Mouse (Mus musculus) hindbrain, embryonic 16.5 days (tissue): ENCODE data around the gene Psmd1. TPM values are rescaled to one million over a fixed set of nuclear protein-coding genes. Genes with fewer than 3 reads are reported as not detected.

Experiments
- ATAC-seq: fragments of 200-750 bp; cut with Nextera tagmentation; 2 replicates; pipeline ENCODE4 v1.8.0; 2017; ENCODE audit warnings: moderate TSS enrichment, moderate library complexity
- H3K27ac ChIP-seq: fragments of 300-500 bp; sonication (generic); 2 replicates; pipeline ENCODE4 v1.5.1; 2014; ENCODE audit warnings: low read depth, mild to moderate bottlenecking, control low read depth, low read length, moderate library complexity
- H3K27me3 ChIP-seq: fragments of 300-500 bp; sonication (generic); replicated peaks from 2 replicates; pipeline ENCODE4 v1.6.1; 2014; ENCODE audit warnings: low read length; ENCODE audit not compliant: control insufficient read depth, insufficient read depth
- H3K36me3 ChIP-seq: fragments of 300-500 bp; sonication (generic); 2 replicates; pipeline ENCODE4 v1.6.1; 2014; ENCODE audit warnings: mild to moderate bottlenecking, low read length, moderate library complexity, mixed read lengths; ENCODE audit not compliant: control insufficient read depth, insufficient read depth
- H3K4me1 ChIP-seq: fragments of 300-500 bp; sonication (generic); 2 replicates; pipeline ENCODE4 v1.6.1; 2014; ENCODE audit warnings: low read depth, low read length; ENCODE audit not compliant: control insufficient read depth, insufficient read depth
- H3K4me2 ChIP-seq: fragments of 300-500 bp; sonication (generic); 2 replicates; pipeline ENCODE4 v1.6.1; 2014; ENCODE audit warnings: mild to moderate bottlenecking, low read length, control low read depth, moderate library complexity
- H3K4me3 ChIP-seq: fragments of 300-500 bp; sonication (generic); 2 replicates; pipeline ENCODE4 v1.5.1; 2014; ENCODE audit warnings: mild to moderate bottlenecking, low read length, control low read depth, moderate library complexity
- H3K9ac ChIP-seq: fragments of 300-500 bp; sonication (generic); 2 replicates; pipeline ENCODE4 v1.6.1; 2014; ENCODE audit warnings: low read depth, mild to moderate bottlenecking, control low read depth, low read length, moderate library complexity
- H3K9me3 ChIP-seq: fragments of 300-500 bp; sonication (generic); 2 replicates; pipeline ENCODE4 v1.6.1; 2014; ENCODE audit warnings: mild to moderate bottlenecking, low read length, moderate library complexity; ENCODE audit not compliant: control insufficient read depth
- WGBS: fragments of 180-500 bp; shearing (Covaris S2); extraction: QIAGEN DNeasy Blood & Tissue Kit; methylation state at CpG from one replicate; pipeline ENCODE4 v1.1.7; 2014; 5-methylcytosine and 5-hydroxymethylcytosine counted together
- polyA plus RNA-seq: library from polyadenylated mRNA; unstranded; fragments of >200 nt; fragmentation: Nextera tagmentation; extraction: Ambion mirVana; gene quantifications from 2 replicates; pipeline ENCODE4 v1.2.1, GENCODE M21; 2015

Gene Psmd1
- polyA plus RNA-seq, 1 experiment from 2014 or later = 193 TPM

DNA sequence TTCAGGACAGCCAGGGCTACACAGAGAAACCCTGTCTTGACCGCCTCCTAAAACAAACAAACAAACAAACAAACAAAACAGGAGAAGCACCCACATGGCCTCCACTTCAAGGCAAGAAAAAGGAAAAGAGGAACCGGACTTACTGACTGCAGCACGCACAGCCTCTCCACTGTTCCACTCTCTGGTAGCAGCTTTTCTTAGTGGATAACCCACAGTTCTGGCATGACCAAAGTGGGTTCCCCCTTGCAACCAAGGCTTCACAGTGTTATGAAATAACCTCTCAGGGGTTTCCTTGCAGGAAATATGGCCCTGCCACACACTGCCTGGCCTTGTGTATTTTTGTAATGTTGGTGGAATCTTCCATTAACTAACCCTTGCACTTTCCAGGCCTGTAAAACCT lies 23.4 kb upstream of the Psmd1 start:
- Histone ChIP-seq H3K4me2 (no peak overlapping the region), H3K4me1 (no peaks in the 10 kb centered on the region), H3K27me3 (peaks cover 8% of the 10 kb centered on the region), H3K9me3 (peaks cover 6% of the 10 kb centered on the region), H3K9ac (no peak overlapping the region), H3K36me3 (no peaks in the 10 kb centered on the region), H3K4me3 (no peak overlapping the region), H3K27ac (no peak overlapping the region)
- WGBS = 98% methylated on average over 3 of the region's 3 CpGs
- no peak for ATAC-seq

DNA sequence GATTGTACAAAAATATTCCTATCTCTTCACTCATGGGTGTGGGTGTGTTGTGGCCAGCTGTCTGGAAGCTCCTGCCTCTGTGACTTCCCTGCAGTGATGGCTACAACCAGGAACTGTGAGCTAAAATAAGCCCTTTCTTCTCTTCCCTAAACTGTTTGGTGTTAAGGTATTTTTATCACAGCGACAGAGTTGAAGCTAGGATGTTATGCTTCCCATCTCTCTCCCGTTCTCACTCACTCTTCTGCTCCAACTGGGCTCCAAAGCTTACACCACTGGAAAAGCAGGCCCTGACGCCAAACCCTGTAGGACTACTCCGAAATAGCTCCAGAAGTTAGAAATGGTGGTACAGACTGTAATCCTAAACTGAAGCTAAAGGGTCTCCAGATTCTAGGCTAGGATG lies 19.1 kb upstream of the Psmd1 start:
- ATAC-seq = no peak
- H3K27me3 ChIP-seq = peaks cover 17% of the 10 kb centered on the region
- H3K4me2 ChIP-seq = peak overlapping the region; percentile 92; the same call in 1 of the 2 replicates

DNA sequence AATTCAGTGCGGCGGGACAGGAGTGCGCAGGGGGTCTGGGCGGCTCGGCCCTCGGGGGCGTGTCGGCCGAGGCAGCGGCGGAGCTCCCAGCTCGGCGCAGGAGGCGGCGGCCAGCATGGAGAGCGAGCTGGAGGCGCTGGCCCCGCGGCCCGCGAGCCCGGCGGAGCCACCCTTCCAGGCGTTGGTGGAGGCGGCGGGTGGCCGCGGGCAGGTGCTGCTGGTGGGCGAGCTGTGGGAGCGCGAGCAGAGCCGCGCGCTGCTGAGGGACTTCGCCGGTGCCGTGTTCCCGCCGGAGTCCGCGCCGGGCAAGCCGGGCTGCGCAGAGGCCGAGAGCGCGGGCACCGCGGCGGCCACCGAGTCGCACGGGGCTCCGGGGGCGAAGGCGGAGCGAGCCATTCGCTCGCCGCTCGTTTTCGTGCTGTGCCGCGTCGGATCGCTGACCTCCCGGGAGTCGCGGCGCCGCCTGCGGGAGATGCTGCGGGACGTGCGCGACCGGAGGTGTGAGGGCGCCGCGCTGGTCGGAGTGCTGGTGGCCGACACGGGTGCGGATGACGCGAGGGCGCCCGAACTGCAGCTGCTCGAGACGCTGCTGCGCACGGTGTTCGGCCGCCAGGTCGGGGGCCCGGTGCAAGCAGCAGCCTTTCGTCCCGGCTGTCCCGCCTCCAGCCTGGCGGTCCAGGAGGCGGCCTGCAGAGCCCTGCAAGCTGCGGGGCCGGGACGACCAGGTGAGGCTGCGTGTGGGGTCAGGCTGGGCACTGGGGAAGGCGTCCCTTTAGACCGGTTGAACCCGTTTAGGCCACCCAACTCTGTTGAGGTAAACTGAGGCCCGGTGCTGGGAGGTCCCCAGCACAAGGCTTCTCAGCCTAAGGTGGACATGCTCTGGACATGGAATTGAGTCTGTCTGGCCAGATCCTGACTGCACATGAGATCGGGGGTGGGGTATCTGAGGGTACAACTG lies 18.1 kb upstream of the Psmd1 start, which contains the start of gene 2810459M11Rik:
Gene 2810459M11Rik (plus strand): TSS at position 16 of the 958 bp plus-strand sequence.
- H3K4me2 ChIP-seq = peak within 1 kb of the TSS; percentile 92
- H3K9ac ChIP-seq = peak within 1 kb of the TSS; percentile 82
- H3K4me1 ChIP-seq = peaks cover 7% of the 10 kb centered on the region
- H3K9me3 ChIP-seq = peaks cover 6% of the 10 kb centered on the region
- ATAC-seq = peak; percentile 83
- H3K36me3 ChIP-seq = no peaks in the 10 kb centered on the region
- whole genome bisulfite sequencing = under 1% methylated on average over 67 of the region's 110 CpGs
- H3K27me3 ChIP-seq = peaks cover 17% of the 10 kb centered on the region
- H3K4me3 ChIP-seq = peak within 1 kb of the TSS; percentile 66
- H3K27ac ChIP-seq = peak within 1 kb of the TSS; percentile 55

More for the DNA sequence above, 19.1 kb upstream of the Psmd1 start:
- Histone ChIP-seq H3K9me3 (peaks cover 6% of the 10 kb centered on the region), H3K27ac (no peak overlapping the region), H3K4me3 (no peak overlapping the region), H3K36me3 (no peaks in the 10 kb centered on the region), H3K4me1 (peaks cover 7% of the 10 kb centered on the region), H3K9ac (no peak overlapping the region)
- WGBS = 62% methylated on average over 4 of the region's 4 CpGs

DNA sequence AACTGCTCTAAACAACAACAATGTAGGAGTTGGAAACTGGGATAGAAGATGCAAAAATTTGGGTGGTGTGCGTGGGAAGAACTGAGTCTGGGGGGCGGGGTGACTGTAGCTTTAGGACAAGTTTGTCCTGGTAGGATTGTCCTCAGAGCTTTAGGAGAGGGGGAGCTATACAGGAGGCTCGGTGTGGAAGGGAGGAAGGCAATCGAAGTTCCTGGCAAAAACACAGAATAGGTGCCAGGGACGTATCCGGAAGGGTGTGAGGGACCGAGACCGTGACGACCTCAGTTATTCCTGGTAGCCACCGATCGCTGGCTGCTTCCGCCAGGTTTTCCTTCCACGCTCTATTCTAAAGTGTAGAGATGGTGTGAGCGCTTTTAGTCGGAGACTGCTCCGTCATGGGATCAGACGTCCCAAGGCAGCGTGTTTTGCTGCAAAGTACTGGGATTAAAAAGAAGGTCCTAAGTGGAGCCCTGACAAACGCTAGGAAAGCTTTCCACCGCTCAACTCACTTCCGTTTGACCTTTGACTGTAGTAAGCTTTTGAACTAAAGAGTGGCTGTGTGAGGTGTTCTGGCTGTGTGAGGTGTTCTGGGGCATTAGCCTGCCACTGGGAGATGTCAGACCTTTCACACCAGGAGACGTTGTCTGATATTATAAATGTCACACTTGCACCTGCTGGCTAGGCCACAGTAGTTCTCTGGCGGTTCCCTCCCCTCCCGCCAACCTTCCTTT lies 17.2 kb upstream of the Psmd1 start:
- peak overlapping the region; percentile 82; the same call in 1 of the 2 replicates for H3K9ac ChIP-seq
- no peak for ATAC-seq

DNA sequence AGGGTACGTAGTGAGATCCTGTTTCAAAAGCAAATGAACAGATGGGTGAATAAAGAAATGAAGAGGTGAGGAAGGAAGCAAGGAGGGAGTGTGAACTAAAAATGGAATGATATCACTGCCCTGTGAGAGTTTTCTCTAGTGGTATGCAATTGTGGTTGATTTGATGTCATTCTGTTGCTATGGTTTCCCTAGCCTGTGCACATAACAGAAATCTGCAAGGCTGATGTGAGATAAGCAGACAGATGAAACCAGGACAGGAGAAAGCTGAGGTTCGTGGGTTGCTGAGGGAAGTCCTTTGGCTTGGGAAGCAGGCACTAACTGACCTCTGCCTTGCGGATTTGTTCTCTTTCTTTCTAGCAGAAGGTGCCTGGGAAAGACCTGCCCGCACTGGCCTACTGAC lies 16.0 kb upstream of the Psmd1 start:
- no peak overlapping the region for H3K9ac ChIP-seq
- H3K4me1 ChIP-seq = peaks cover 9% of the 10 kb centered on the region
- no peaks in the 10 kb centered on the region for H3K9me3 ChIP-seq
- no peak overlapping the region for H3K27ac ChIP-seq
- no peaks in the 10 kb centered on the region for H3K36me3 ChIP-seq
- 79% methylated on average over 4 of the region's 4 CpGs for WGBS
- H3K27me3 ChIP-seq = peaks cover 17% of the 10 kb centered on the region
- peak overlapping the region; percentile 22; the same call in 1 of the 2 replicates for H3K4me2 ChIP-seq
- no peak overlapping the region for H3K4me3 ChIP-seq
- no peak for ATAC-seq

More for the DNA sequence above, 17.2 kb upstream of the Psmd1 start:
- no peak overlapping the region; the same call in 1 of the 2 replicates for H3K27ac ChIP-seq
- H3K9me3 ChIP-seq = no peaks in the 10 kb centered on the region
- no peaks in the 10 kb centered on the region for H3K36me3 ChIP-seq
- peak overlapping the region; percentile 66 for H3K4me3 ChIP-seq
- H3K4me2 ChIP-seq = peak overlapping the region; percentile 92
- peaks cover 7% of the 10 kb centered on the region for H3K4me1 ChIP-seq
- H3K27me3 ChIP-seq = peaks cover 17% of the 10 kb centered on the region
- WGBS = 12% methylated on average over 24 of the region's 24 CpGs

DNA sequence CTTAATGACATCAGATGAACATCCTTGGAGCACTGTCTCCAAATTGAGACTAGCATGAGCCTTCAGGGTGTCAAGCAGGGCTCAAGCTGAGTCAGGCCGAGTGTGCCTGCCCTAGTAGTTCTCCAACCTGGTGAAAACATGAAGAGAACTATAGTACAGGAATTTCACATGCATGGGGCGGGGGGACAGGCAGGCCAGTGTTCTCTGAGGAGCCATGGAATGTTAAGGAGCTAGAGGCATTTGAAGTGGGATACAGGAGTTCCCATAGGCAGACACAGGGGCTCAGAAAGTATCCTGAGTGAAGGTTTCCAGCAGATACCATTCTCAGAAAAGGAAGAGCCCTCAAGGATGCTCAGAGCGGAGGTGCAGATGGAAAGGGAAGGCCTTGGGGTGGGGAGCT lies 15.4 kb upstream of the Psmd1 start:
- Histone ChIP-seq H3K27me3 (peaks cover 17% of the 10 kb centered on the region), H3K9ac (no peak overlapping the region)
- 84% methylated on average over 3 of the region's 3 CpGs for WGBS

DNA sequence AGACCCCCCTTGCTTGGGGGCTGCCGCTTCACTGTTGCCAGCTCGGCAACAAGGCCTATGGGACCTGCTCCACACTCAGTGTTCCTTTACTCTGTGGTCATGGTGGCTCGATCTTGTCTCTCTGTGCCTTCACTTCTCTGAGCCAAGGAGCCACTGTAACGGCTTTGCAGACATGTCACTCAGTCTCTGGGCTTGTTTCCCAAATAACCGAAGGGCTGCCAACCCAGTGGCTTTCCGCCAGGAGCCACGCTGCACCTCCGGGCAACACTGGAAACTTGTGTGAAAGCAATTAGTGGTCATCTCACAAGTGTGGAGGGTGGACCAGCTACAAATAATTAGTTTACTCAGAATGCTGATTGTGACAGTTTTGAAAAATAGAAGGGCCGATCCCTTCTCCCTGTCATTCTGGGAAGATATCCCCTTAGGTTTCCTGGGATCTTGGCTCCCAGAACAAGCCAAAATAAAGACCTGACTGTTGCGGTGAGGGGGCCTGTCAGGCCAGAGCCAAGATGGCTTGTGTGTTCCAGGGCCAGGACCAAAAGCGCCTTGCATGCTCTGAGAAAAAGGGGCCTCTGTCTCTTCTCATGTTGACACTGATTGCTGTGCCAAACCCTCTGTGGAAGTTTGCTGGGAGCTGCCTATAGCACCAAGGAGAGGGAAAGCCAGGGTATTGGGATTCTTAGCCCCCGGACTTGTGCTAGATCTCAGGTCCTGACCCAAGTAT lies 10.8 kb upstream of the Psmd1 start:
- Histone ChIP-seq H3K4me3 (no peak overlapping the region), H3K27ac (peak overlapping the region; percentile 71), H3K9me3 (no peaks in the 10 kb centered on the region), H3K4me2 (no peak overlapping the region), H3K27me3 (peaks cover 6% of the 10 kb centered on the region), H3K4me1 (peaks cover 2% of the 10 kb centered on the region; the same call in 1 of the 2 replicates), H3K36me3 (no peaks in the 10 kb centered on the region), H3K9ac (no peak overlapping the region)
- 57% methylated on average over 12 of the region's 12 CpGs for WGBS
- peak; percentile 93 for ATAC-seq

More for the DNA sequence above, 15.4 kb upstream of the Psmd1 start:
- Histone ChIP-seq H3K27ac (no peak overlapping the region), H3K4me2 (no peak overlapping the region; the same call in 1 of the 2 replicates), H3K4me1 (peaks cover 9% of the 10 kb centered on the region), H3K9me3 (no peaks in the 10 kb centered on the region), H3K4me3 (no peak overlapping the region), H3K36me3 (no peaks in the 10 kb centered on the region)
- ATAC-seq = no peak

DNA sequence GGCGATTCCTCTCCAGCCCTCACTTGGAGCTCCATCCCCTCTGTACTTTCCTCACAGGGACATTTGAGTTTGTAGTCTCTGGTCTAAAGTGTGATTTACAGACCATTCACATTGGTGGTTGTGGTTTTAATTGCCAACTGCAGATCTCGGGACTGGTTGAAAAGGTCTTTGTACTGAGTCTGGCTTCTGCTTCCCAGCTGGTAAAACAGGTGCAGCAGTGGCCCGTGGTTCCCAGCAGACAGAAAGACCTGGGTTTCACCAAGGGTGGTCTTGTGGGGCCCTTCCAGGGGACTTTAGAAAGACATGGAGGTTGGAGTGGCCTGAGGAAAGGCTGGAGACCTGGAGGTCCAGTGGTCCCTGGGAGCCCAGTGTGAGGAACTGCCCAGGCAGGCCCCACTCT lies 9.2 kb upstream of the Psmd1 start:
- no peak overlapping the region for H3K27ac ChIP-seq
- no peaks in the 10 kb centered on the region for H3K36me3 ChIP-seq
- no peaks in the 10 kb centered on the region for H3K27me3 ChIP-seq
- WGBS = 47% methylated on average over 3 of the region's 3 CpGs
- no peaks in the 10 kb centered on the region for H3K9me3 ChIP-seq
- no peak overlapping the region for H3K4me3 ChIP-seq
- H3K4me2 ChIP-seq = no peak overlapping the region
- H3K4me1 ChIP-seq = peaks cover 6% of the 10 kb centered on the region; the same call in 1 of the 2 replicates
- no peak overlapping the region for H3K9ac ChIP-seq
- ATAC-seq = no peak
